27 mouse cellular contexts compared by ENCODE assay signal in the genomic region with DNA sequence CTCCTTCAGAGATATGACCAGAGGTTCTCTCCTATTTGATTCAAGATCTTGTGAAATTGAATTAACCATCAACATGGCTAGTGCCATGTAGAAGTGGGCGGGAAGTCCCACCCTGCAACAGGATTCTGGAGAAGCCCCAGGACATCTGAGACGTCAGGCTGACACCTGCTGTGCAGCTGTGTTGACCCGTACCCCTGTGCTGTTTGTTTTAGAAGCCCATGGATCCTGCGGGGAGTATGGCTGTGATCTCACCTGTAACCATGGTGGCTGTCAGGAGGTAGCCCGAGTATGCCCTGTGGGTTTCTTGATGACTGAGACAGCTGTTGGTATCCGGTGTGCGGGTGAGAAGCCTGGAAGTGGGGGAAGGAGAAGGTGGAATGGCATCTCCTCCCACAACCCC. TPM values are rescaled to one million over a fixed set of nuclear protein-coding genes. Genes with fewer than 3 reads are reported as not detected.
A peak's percentile ranks its signal among the peaks of the same experiment; 100 is the strongest.
DNase-seq lines count a peak whose midpoint lies in the region; ATAC-seq and TF ChIP-seq lines count a peak whose summit lies in the region.
"Had no signal": no experiment of that assay in that cellular context is flagged by ENCODE, and none has a peak within 500 bp of the region (broad histone marks: within the 10 kb centered on the region; RNA-seq: fewer than 3 reads in every experiment).

No protein-coding gene starts in this region.

- H3K9ac ChIP-seq in embryonic facial prominence, embryonic 14.5 days (ENCODE audit: low read depth, low read length): no peak overlapping the region
- no peak overlapping the region for H3K9ac ChIP-seq in liver, embryonic 15.5 days
- no peak overlapping the region for H3K9ac ChIP-seq in liver, postnatal 0 days (replicated peaks)
- H3K9ac ChIP-seq: embryonic facial prominence, embryonic 12.5 days; embryonic facial prominence, embryonic 15.5 days; forebrain, embryonic 12.5 days had no signal

- no peak for TF ChIP-seq EP300 in liver, postnatal 0 days (IDR thresholded peaks at IDR 0.05; ENCODE audit: low read depth)

- no peak for TF ChIP-seq CTCF in liver, postnatal 0 days (IDR thresholded peaks at IDR 0.05; ENCODE audit: low read depth)

- no peaks in the 10 kb centered on the region for H3K9me3 ChIP-seq in embryonic facial prominence, embryonic 14.5 days (ENCODE audit: control insufficient read depth, low read length)
- H3K9me3 ChIP-seq in embryonic facial prominence, embryonic 10.5 days: no peaks in the 10 kb centered on the region
- no peaks in the 10 kb centered on the region for H3K9me3 ChIP-seq in liver, embryonic 15.5 days (replicated peaks)
- no peaks in the 10 kb centered on the region for H3K9me3 ChIP-seq in liver, postnatal 0 days (ENCODE audit: low read length)
- H3K9me3 ChIP-seq: embryonic facial prominence, embryonic 12.5 days; embryonic facial prominence, embryonic 15.5 days; forebrain, embryonic 10.5 days; forebrain, embryonic 12.5 days; G1E had no signal

- peak; percentile 28 for DNase-seq in embryonic facial prominence, embryonic 14.5 days (ENCODE audit: low spot score)
- no peak for DNase-seq in embryonic facial prominence, embryonic 10.5 days (ENCODE audit: low spot score)
- no peak for DNase-seq in liver, postnatal 0 days
- no peak for DNase-seq in cerebellum, adult 9-11 months
- DNase-seq: adrenal gland, adult 8-10 months; adrenal gland, postnatal 14 days; adrenal gland, postnatal 36 days; B cell, adult 2 months; cerebellum, adult 11-12 months; cerebellum, adult 2 months; cerebellum, adult 9-10 months; cerebellum, postnatal 14 days; cerebellum, postnatal 36 days; embryo, embryonic 11 days had no signal

- H3K27me3 ChIP-seq in embryonic facial prominence, embryonic 14.5 days (replicated peaks; ENCODE audit: control insufficient read depth, insufficient read depth, low read length): no peaks in the 10 kb centered on the region; the same call in 1 of the 2 replicates
- peaks cover 12% of the 10 kb centered on the region for H3K27me3 ChIP-seq in embryonic facial prominence, embryonic 10.5 days (replicated peaks; ENCODE audit: low read depth, poor library complexity, severe bottlenecking)
- H3K27me3 ChIP-seq in liver, embryonic 15.5 days: no peaks in the 10 kb centered on the region; the same call in 1 of the 2 replicates
- H3K27me3 ChIP-seq in liver, postnatal 0 days (ENCODE audit: insufficient read depth, low read length): no peaks in the 10 kb centered on the region
- H3K27me3 ChIP-seq: CH12.LX; embryonic facial prominence, embryonic 15.5 days; Patski had no signal

- peaks cover 17% of the 10 kb centered on the region; the same call in 1 of the 2 replicates for H3K4me1 ChIP-seq in embryonic facial prominence, embryonic 14.5 days (ENCODE audit: control insufficient read depth, insufficient read depth, low read length)
- peaks cover 30% of the 10 kb centered on the region for H3K4me1 ChIP-seq in embryonic facial prominence, embryonic 10.5 days
- peaks cover 75% of the 10 kb centered on the region for H3K4me1 ChIP-seq in liver, embryonic 15.5 days (replicated peaks)
- H3K4me1 ChIP-seq in liver, postnatal 0 days (ENCODE audit: insufficient read depth): peaks cover 23% of the 10 kb centered on the region

- H3K4me3 ChIP-seq in embryonic facial prominence, embryonic 14.5 days (ENCODE audit: low read depth, low read length): no peak overlapping the region
- H3K4me3 ChIP-seq in embryonic facial prominence, embryonic 10.5 days: no peak overlapping the region
- no peak overlapping the region for H3K4me3 ChIP-seq in liver, embryonic 15.5 days (replicated peaks)
- no peak overlapping the region for H3K4me3 ChIP-seq in liver, postnatal 0 days (ENCODE audit: low read depth, low read length)
- H3K4me3 ChIP-seq: embryonic facial prominence, embryonic 12.5 days; embryonic facial prominence, embryonic 15.5 days; erythroblast, embryonic 14.5 days; forebrain, embryonic 10.5 days; forebrain, embryonic 12.5 days had no signal

- no peaks in the 10 kb centered on the region for H3K36me3 ChIP-seq in embryonic facial prominence, embryonic 14.5 days (ENCODE audit: control insufficient read depth, insufficient read depth, low read length)
- no peaks in the 10 kb centered on the region for H3K36me3 ChIP-seq in embryonic facial prominence, embryonic 10.5 days (replicated peaks)
- no peaks in the 10 kb centered on the region for H3K36me3 ChIP-seq in liver, embryonic 15.5 days (replicated peaks)
- no peaks in the 10 kb centered on the region; the same call in none of the 2 replicates for H3K36me3 ChIP-seq in liver, postnatal 0 days (replicated peaks; ENCODE audit: insufficient read depth, low read length)
- H3K36me3 ChIP-seq: embryonic facial prominence, embryonic 12.5 days; embryonic facial prominence, embryonic 15.5 days; forebrain, embryonic 10.5 days; forebrain, embryonic 12.5 days had no signal

- no peak for ATAC-seq in embryonic facial prominence, embryonic 14.5 days (ENCODE audit: low read depth)
- ATAC-seq in liver, embryonic 15.5 days (ENCODE audit: insufficient read depth): no peak
- ATAC-seq in liver, postnatal 0 days: no peak
- ATAC-seq: activated CD4-positive, CD25-positive, alpha-beta regulatory T cell, adult 4 months; CD4-positive, CD25-positive, alpha-beta regulatory T cell, adult 4 months; forebrain, embryonic 14.5 days; forebrain, embryonic 16.5 days; Patski had no signal

- no peak overlapping the region for H3K4me2 ChIP-seq in embryonic facial prominence, embryonic 14.5 days (ENCODE audit: low read depth, low read length)
- no peak overlapping the region for H3K4me2 ChIP-seq in liver, embryonic 15.5 days
- no peak overlapping the region for H3K4me2 ChIP-seq in liver, postnatal 0 days (ENCODE audit: low read depth, low read length)
- H3K4me2 ChIP-seq: embryonic facial prominence, embryonic 12.5 days; embryonic facial prominence, embryonic 15.5 days; forebrain, embryonic 12.5 days had no signal

- 31% methylated on average over 7 of the region's 7 CpGs for WGBS in embryonic facial prominence, embryonic 14.5 days
- 62% methylated on average over 7 of the region's 7 CpGs for WGBS in embryonic facial prominence, embryonic 10.5 days
- 71% methylated on average over 7 of the region's 7 CpGs for WGBS in liver, embryonic 15.5 days (ENCODE audit: insufficient replicate concordance)
- 56% methylated on average over 7 of the region's 7 CpGs for WGBS in liver, postnatal 0 days (ENCODE audit: insufficient replicate concordance)

- H3K27ac ChIP-seq in embryonic facial prominence, embryonic 14.5 days (replicated peaks; ENCODE audit: low read depth, low read length): no peak overlapping the region
- H3K27ac ChIP-seq in embryonic facial prominence, embryonic 10.5 days (replicated peaks): no peak overlapping the region
- H3K27ac ChIP-seq in liver, embryonic 15.5 days (replicated peaks): 0 out of 2 replicates have a peak overlapping the region, but pooled peaks have one; percentile 9
- no peak overlapping the region for H3K27ac ChIP-seq in liver, postnatal 0 days (ENCODE audit: low read depth)
- H3K27ac ChIP-seq: embryonic facial prominence, embryonic 12.5 days; embryonic facial prominence, embryonic 15.5 days; forebrain, embryonic 10.5 days; forebrain, embryonic 12.5 days had no signal

RNA-seq across cellular contexts. Expression of a gene that starts 3.8 kb away (rescaled TPM):
- polyA plus RNA-seq in embryonic facial prominence, embryonic 14.5 days (2014; fragmentation: Nextera tagmentation; extraction: Ambion mirVana): 1.5 and 1.8 TPM in 2 replicates
- 1.8 and 2.0 TPM in 2 replicates for polyA plus RNA-seq in embryonic facial prominence, embryonic 10.5 days (2016; fragmentation: Nextera tagmentation; extraction: Ambion mirVana)
- polyA plus RNA-seq in liver, embryonic 15.5 days (2015; fragmentation: Nextera tagmentation; extraction: Ambion mirVana): 11.8 and 11.9 TPM in 2 replicates
- polyA plus RNA-seq in liver, postnatal 0 days (2015; fragmentation: Nextera tagmentation; extraction: Ambion mirVana): 18.2 and 19.9 TPM in 2 replicates
- polyA plus RNA-seq: CD4-positive, CD25-positive, alpha-beta regulatory T cell, adult 4 months had no signal

RNA-seq across cellular contexts. Expression of a gene that starts 32.4 kb away (rescaled TPM):
- polyA plus RNA-seq in embryonic facial prominence, embryonic 14.5 days (2014; fragmentation: Nextera tagmentation; extraction: Ambion mirVana): 13.9 and 15.4 TPM in 2 replicates
- 22.1 and 22.4 TPM in 2 replicates for polyA plus RNA-seq in embryonic facial prominence, embryonic 10.5 days (2016; fragmentation: Nextera tagmentation; extraction: Ambion mirVana)
- 27.1 and 33.0 TPM in 2 replicates for polyA plus RNA-seq in liver, embryonic 15.5 days (2015; fragmentation: Nextera tagmentation; extraction: Ambion mirVana)
- polyA plus RNA-seq in liver, postnatal 0 days (2015; fragmentation: Nextera tagmentation; extraction: Ambion mirVana): 82.1 and 133 TPM in 2 replicates

RNA-seq across cellular contexts. Expression of a gene that starts 32.7 kb away (rescaled TPM):
- polyA plus RNA-seq in embryonic facial prominence, embryonic 14.5 days (2014; fragmentation: Nextera tagmentation; extraction: Ambion mirVana): 349 and 405 TPM in 2 replicates
- 483 and 491 TPM in 2 replicates for polyA plus RNA-seq in embryonic facial prominence, embryonic 10.5 days (2016; fragmentation: Nextera tagmentation; extraction: Ambion mirVana)
- 151 and 177 TPM in 2 replicates for polyA plus RNA-seq in liver, embryonic 15.5 days (2015; fragmentation: Nextera tagmentation; extraction: Ambion mirVana)
- 68.7 and 81.3 TPM in 2 replicates for polyA plus RNA-seq in liver, postnatal 0 days (2015; fragmentation: Nextera tagmentation; extraction: Ambion mirVana)

RNA-seq across cellular contexts. Expression of a gene that starts 40.0 kb away (rescaled TPM):
- 0.14 TPM in 1 of 2 replicates, not detected in the other for polyA plus RNA-seq in embryonic facial prominence, embryonic 14.5 days (2014; fragmentation: Nextera tagmentation; extraction: Ambion mirVana)
- not detected in 2 replicates for polyA plus RNA-seq in embryonic facial prominence, embryonic 10.5 days (2016; fragmentation: Nextera tagmentation; extraction: Ambion mirVana)
- not detected in 2 replicates for polyA plus RNA-seq in liver, embryonic 15.5 days (2015; fragmentation: Nextera tagmentation; extraction: Ambion mirVana)
- 0.07 TPM in 1 of 2 replicates, not detected in the other for polyA plus RNA-seq in liver, postnatal 0 days (2015; fragmentation: Nextera tagmentation; extraction: Ambion mirVana)
- polyA plus RNA-seq: activated CD4-positive, CD25-positive, alpha-beta regulatory T cell, adult 4 months; CD4-positive, CD25-positive, alpha-beta regulatory T cell, adult 4 months; cerebellum, adult 2 months; embryonic facial prominence, embryonic 12.5 days; embryonic facial prominence, embryonic 15.5 days; erythroblast, embryonic 14.5 days; forebrain, embryonic 10.5 days; forebrain, embryonic 12.5 days; forebrain, embryonic 14.5 days; forebrain, embryonic 16.5 days had no signal

RNA-seq across cellular contexts. Expression of a gene that starts 50.7 kb away (rescaled TPM):
- polyA plus RNA-seq in embryonic facial prominence, embryonic 14.5 days (2014; fragmentation: Nextera tagmentation; extraction: Ambion mirVana): 34.8 and 35.9 TPM in 2 replicates
- polyA plus RNA-seq in embryonic facial prominence, embryonic 10.5 days (2016; fragmentation: Nextera tagmentation; extraction: Ambion mirVana): 37.6 and 40.8 TPM in 2 replicates
- polyA plus RNA-seq in liver, embryonic 15.5 days (2015; fragmentation: Nextera tagmentation; extraction: Ambion mirVana): 11.4 and 12.1 TPM in 2 replicates
- polyA plus RNA-seq in liver, postnatal 0 days (2015; fragmentation: Nextera tagmentation; extraction: Ambion mirVana): 8.2 and 9.4 TPM in 2 replicates
